Mouse (Mus musculus) hindbrain, embryonic 10.5 days (tissue): ENCODE measurements around the gene Ucn. TPM values are rescaled to one million over a fixed set of nuclear protein-coding genes. Genes with fewer than 3 reads are reported as not detected.
A peak's percentile ranks its signal among the peaks of the same experiment; 100 is the strongest.

Experiments used
- DNase-seq: peaks from one replicate; pipeline ENCODE4 v3.0.0-alpha.2; 2017; ENCODE audit warnings: low spot score
- H3K27ac ChIP-seq: fragments of 300-500 bp; sonication (generic); 2 replicates; pipeline ENCODE4 v1.5.1; 2016; ENCODE audit warnings: mild to moderate bottlenecking, moderate library complexity
- H3K27me3 ChIP-seq: fragments of 300-500 bp; sonication (generic); 2 replicates; pipeline ENCODE4 v1.6.1; 2016; ENCODE audit warnings: mild to moderate bottlenecking; ENCODE audit not compliant: poor library complexity, insufficient read depth, severe bottlenecking
- H3K36me3 ChIP-seq: fragments of 300-500 bp; sonication (generic); 2 replicates; pipeline ENCODE4 v1.6.1; 2016; ENCODE audit warnings: mild to moderate bottlenecking, moderate library complexity
- H3K4me1 ChIP-seq: fragments of 300-500 bp; sonication (generic); replicated peaks from 2 replicates; pipeline ENCODE4 v1.6.1; 2016; ENCODE audit warnings: mild to moderate bottlenecking
- H3K4me3 ChIP-seq: fragments of 300-500 bp; sonication (generic); 2 replicates; pipeline ENCODE4 v1.5.1; 2016; ENCODE audit warnings: mild to moderate bottlenecking, moderate library complexity
- H3K9me3 ChIP-seq: fragments of 300-500 bp; sonication (generic); 2 replicates; pipeline ENCODE4 v1.6.1; 2016; ENCODE audit warnings: mild to moderate bottlenecking, moderate library complexity
- WGBS: fragments of 180-500 bp; shearing (Covaris S2); methylation state at CpG from one replicate; pipeline ENCODE4 v1.1.7; 2016; 5-methylcytosine and 5-hydroxymethylcytosine counted together
- polyA plus RNA-seq: library from polyadenylated mRNA; unstranded; fragments of >200 nt; fragmentation: Nextera tagmentation; extraction: Ambion mirVana; gene quantifications from 2 replicates; pipeline ENCODE4 v1.2.1, GENCODE M21; 2016

The Ucn gene
- polyA plus RNA-seq, 1 experiment from 2014 or later = not detected

DNA sequence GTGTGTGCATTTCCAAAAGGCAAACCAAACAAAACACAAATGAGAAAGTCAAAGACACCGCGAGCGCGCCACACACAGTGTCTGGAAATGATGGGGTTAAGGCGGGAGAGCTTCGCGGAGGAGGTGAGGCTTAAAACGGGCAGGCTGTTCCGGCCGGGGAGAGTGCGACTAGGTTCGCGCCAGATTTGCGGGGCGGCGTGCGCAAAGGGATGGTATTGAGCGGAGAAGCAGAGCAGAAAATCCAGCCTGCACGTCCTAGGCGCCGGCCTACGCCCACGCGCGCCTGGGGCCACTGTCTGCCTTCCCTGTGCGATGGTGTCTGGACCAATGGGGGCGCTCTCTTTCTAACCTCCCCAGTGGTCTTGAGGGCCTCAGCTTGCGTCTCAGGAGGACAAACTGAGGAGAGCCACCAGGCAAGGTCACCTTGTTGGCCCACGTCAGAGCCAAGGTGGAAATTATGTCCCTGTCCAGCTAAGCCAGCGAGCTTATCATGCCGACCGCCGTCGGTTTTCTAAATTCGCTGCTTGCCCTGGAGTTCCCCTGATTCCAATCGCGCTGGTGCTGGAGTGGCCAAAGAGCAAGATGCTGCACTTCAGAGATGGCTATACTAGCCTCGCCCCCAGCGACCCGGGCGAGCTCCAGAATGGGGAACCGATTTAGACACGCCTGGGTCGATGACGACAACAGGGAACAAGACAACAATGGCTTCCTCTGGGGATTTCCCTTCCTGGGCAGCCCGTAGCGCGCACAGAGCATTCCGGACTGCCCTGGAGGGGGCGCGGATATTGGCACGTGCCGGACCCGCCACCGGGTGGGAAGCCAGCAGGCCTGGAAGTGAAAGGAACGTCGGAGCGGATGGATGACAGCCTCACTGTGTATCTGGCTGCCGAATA, 43.6 kb downstream of the Ucn start:
- under 1% methylated on average over 59 of the region's 59 CpGs for WGBS
- DNase-seq = peak; percentile 62
- H3K27me3 ChIP-seq = peaks cover 95% of the 10 kb centered on the region

DNA sequence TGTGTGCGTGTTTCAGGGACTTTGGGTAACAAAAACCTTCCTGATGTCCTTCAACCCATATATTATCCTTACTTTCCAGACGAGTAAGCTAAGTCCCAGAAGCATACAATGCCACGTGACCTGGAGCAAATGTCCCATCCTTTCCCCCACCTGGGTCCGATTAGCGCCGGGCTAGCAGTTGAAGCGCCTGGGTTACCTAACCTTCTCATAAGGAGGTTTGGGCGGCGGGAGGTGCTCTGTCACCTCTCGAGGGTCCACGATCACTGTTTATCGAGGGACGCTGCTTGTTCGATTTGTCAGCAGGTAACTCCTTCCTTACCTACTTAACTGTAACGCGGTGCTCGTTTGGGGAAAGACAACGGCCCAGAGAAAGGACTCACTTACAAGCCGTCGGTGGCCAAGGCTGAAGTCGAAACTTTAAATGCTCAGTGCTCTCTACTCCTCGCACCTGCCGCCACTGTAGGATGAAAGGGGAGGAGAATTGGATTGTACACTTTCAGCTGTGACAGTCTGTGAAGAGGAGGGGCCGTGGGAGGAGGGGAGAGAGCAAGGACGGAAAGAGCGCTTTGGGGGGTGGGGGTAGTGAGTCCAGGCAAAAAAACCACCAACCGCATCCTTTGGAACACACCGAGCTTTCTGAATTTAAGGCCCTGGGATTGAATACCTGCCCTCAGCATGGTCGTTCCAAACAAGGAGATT, 44.4 kb downstream of the Ucn start:
- peaks cover 39% of the 10 kb centered on the region for H3K4me1 ChIP-seq
- DNase-seq = peak; percentile 31
- H3K9me3 ChIP-seq = no peaks in the 10 kb centered on the region
- no peak overlapping the region for H3K27ac ChIP-seq
- 2% methylated on average over 29 of the region's 29 CpGs for WGBS
- H3K4me3 ChIP-seq = peak overlapping the region; percentile 47
- H3K36me3 ChIP-seq = no peaks in the 10 kb centered on the region
- H3K27me3 ChIP-seq = peaks cover 96% of the 10 kb centered on the region

More for the DNA sequence above, 43.6 kb downstream of the Ucn start:
- Histone ChIP-seq H3K36me3 (no peaks in the 10 kb centered on the region), H3K4me1 (peaks cover 39% of the 10 kb centered on the region), H3K27ac (no peak overlapping the region), H3K4me3 (peak overlapping the region; percentile 47), H3K9me3 (no peaks in the 10 kb centered on the region)

DNA sequence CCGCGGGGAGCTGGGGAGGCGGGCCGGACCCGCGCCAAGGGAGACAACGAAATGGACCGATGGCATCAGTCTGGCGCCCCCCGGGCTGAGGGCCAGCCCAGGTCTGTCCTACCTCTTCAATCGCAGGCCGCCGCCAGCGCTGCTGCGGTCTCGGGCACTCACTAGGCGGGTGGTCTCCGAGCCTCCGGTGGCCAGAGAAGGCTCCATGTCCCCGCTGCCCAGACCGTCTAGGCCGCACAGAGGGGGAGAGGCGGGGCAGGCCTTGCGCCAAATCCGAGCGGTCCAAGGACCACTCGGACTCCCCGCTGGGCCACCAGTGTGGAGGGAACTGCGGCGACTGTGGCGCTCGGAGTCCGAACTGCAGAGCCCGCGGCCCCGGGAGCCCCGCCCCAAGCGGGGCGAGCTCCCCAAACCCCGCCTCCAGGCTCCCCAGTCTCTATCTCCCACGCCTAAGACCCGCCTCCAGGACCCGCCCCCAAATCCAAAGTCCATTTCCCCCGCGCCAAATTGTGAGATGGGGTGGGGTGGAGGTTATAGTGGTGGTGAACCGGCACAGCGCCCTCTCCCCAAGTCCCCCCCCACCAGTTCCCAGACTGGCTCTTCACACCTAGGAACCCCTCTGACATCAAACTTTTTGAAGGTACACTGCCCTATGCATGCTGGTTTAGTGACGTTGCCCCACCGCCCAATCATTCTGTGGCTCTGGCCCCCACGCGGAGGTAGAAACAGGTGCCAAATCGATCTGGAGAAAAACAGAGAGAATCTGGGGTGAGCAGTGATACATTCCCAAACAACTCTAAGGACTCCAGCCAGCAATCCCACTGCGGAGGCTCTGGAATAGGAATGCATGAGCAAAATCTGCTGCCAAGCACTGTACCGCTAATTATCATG, 45.2 kb downstream of the Ucn start:
- Histone ChIP-seq H3K27me3 (peaks cover 100% of the 10 kb centered on the region), H3K27ac (peak overlapping the region; percentile 65), H3K9me3 (no peaks in the 10 kb centered on the region), H3K4me1 (peaks cover 39% of the 10 kb centered on the region), H3K4me3 (peak overlapping the region; percentile 47), H3K36me3 (no peaks in the 10 kb centered on the region)
- under 1% methylated on average over 54 of the region's 54 CpGs for WGBS
- DNase-seq = peak; percentile 57

GRCm38 (mm10) chr5:31092231-31092975, 46.2 kb downstream of the Ucn start:
- under 1% methylated on average over 47 of the region's 53 CpGs for WGBS
- peaks cover 39% of the 10 kb centered on the region for H3K4me1 ChIP-seq
- H3K27me3 ChIP-seq = peaks cover 100% of the 10 kb centered on the region
- peak; percentile 32 for DNase-seq
- H3K36me3 ChIP-seq = no peaks in the 10 kb centered on the region
- H3K27ac ChIP-seq = peak overlapping the region; percentile 65
- H3K9me3 ChIP-seq = no peaks in the 10 kb centered on the region
- H3K4me3 ChIP-seq = peak overlapping the region; percentile 47

Other genes starting within 250 kb of the Ucn start
- 405 and 407 TPM in 2 replicates for gene Ost4, start 231.0 kb downstream of the Ucn start, polyA plus RNA-seq
- gene Emilin1, start 225.4 kb downstream of the Ucn start, polyA plus RNA-seq = 85.1 and 87.4 TPM in 2 replicates
- gene Khk, start 217.4 kb downstream of the Ucn start, polyA plus RNA-seq = 7.2 and 8.0 TPM in 2 replicates
- gene Cgref1, start 193.2 kb downstream of the Ucn start, polyA plus RNA-seq = 3.7 and 6.7 TPM in 2 replicates
- 147 and 152 TPM in 2 replicates for gene Preb, start 178.5 kb downstream of the Ucn start, polyA plus RNA-seq
- gene Tcf23, start 170.2 kb downstream of the Ucn start, polyA plus RNA-seq = not detected in 2 replicates
- gene Atraid, start 90.5 kb downstream of the Ucn start, polyA plus RNA-seq = 86.2 and 110 TPM in 2 replicates
- gene Slc5a6, start 89.9 kb downstream of the Ucn start, polyA plus RNA-seq = 8.1 and 10.1 TPM in 2 replicates
- gene Cad, start 84.0 kb downstream of the Ucn start, polyA plus RNA-seq = 43.5 and 55.9 TPM in 2 replicates
- gene Dnajc5g, start 32.5 kb downstream of the Ucn start, polyA plus RNA-seq = not detected in 2 replicates
- 2.1 and 9.3 TPM in 2 replicates for gene Slc30a3, start 30.6 kb downstream of the Ucn start, polyA plus RNA-seq
- gene Trim54, start 22.1 kb downstream of the Ucn start, polyA plus RNA-seq = not detected in 2 replicates
- gene Mpv17, start 15.4 kb upstream of the Ucn start, polyA plus RNA-seq = 59.2 and 60.7 TPM in 2 replicates
- gene Gm29609, start 41.1 kb upstream of the Ucn start, polyA plus RNA-seq = 0.80 and 0.89 TPM in 2 replicates
- 105 and 118 TPM in 2 replicates for gene Gtf3c2, start 41.3 kb upstream of the Ucn start, polyA plus RNA-seq
- gene Snx17, start 54.4 kb upstream of the Ucn start, polyA plus RNA-seq = 128 and 138 TPM in 2 replicates
- gene Eif2b4, start 54.6 kb upstream of the Ucn start, polyA plus RNA-seq = 85.2 and 99.3 TPM in 2 replicates
- gene Zfp513, start 63.5 kb upstream of the Ucn start, polyA plus RNA-seq = 12.7 and 15.0 TPM in 2 replicates
- 172 and 197 TPM in 2 replicates for gene Ppm1g, start 81.9 kb upstream of the Ucn start, polyA plus RNA-seq
- 151 and 159 TPM in 2 replicates for gene Nrbp1, start 102.0 kb upstream of the Ucn start, polyA plus RNA-seq
- 0.30 TPM in 1 of 2 replicates, not detected in the other for gene Gm9970, start 102.4 kb upstream of the Ucn start, polyA plus RNA-seq
- gene Krtcap3, start 112.9 kb upstream of the Ucn start, polyA plus RNA-seq = 3.9 and 6.7 TPM in 2 replicates
- gene Ift172, start 152.3 kb upstream of the Ucn start, polyA plus RNA-seq = 35.2 and 39.7 TPM in 2 replicates
- gene Fndc4, start 157.3 kb upstream of the Ucn start, polyA plus RNA-seq = 47.3 and 55.6 TPM in 2 replicates
- gene Gckr, start 158.6 kb upstream of the Ucn start, polyA plus RNA-seq = 0.14 TPM in 1 of 2 replicates, not detected in the other